Mouse (Mus musculus): ENCODE results near the gene Ptger4. TPM values are rescaled to one million over a fixed set of nuclear protein-coding genes. Genes with fewer than 3 reads are reported as not detected.
A peak's percentile ranks its signal among the peaks of the same experiment; 100 is the strongest.
"Not testable (repeated sequence)": the region's sequence is repeated elsewhere in the genome, so short reads cannot be mapped to it uniquely, and the experiment has no call there.

Gene Ptger4
- polyA plus RNA-seq, 1 experiment from 2014 or later: 2.2 TPM

DNA sequence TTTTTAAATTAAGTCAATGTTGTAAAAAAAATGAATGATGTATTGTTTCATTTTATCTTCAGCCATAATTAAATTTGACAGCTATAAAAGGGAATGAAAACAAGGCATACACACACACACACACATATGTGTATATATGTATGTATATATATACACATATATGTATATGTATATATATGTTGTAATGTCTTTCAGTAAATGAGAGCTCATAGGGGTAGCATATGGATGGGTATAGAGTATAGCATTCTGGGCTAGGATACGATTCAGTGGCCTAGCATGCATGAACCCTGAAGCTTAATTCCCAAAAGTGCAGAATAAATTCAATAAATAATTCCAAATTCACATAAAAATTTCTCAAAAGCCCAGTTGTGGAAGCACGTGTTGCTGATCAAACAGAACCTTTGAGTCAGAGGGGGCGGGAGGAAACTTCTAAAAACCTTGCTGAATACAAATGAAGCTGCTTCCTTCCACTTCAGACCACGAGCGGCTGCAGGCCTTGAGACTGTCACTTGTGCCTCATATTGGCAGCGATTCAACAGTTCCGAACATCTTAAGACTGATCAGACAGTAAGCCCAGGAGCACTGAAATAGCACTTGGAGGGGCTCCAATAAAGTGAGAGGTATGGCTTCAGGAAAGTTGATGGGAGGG lies 6.9 kb downstream of the Ptger4 start:
- Histone ChIP-seq H3K9me3 (replicated peaks) (no peaks in the 10 kb centered on the region), H3K27me3 (peaks cover 4% of the 10 kb centered on the region), H3K9ac (no peak overlapping the region), H3K36me3 (peaks cover 9% of the 10 kb centered on the region; the same call in 1 of the 2 replicates), H3K4me2 (no peak overlapping the region), H3K27ac (no peak overlapping the region), H3K4me3 (replicated peaks) (no peak overlapping the region), H3K4me1 (replicated peaks) (peaks cover 69% of the 10 kb centered on the region)
- no peak for ATAC-seq (ENCODE audit: low read depth)
- no peak for DNase-seq
- whole genome bisulfite sequencing (ENCODE audit: insufficient replicate concordance): 43% methylated on average over 7 of the region's 7 CpGs

DNA sequence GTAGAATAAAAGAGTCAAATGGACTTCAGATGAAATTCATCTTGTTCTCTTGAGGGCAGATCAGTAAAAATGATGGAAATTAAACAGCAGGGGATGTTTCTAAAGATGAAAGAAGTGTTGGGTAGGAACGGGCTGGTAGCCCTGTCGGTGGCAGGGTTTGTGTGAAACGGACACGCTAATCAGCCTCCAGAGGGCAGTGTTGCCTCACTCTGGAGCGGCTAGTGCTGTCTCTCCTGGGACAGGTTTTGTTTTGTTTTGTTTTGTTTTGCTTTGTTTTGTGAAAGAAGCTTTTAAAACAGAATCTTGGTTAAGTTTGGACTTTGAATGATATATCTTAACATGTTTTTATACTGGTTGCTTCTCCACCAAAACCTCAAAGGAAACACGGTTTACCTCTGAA lies 7.4 kb downstream of the Ptger4 start:
- H3K4me3 ChIP-seq (replicated peaks): no peak overlapping the region
- no peaks in the 10 kb centered on the region for H3K27me3 ChIP-seq
- 6% methylated on average over 6 of the region's 6 CpGs for WGBS (ENCODE audit: insufficient replicate concordance)
- no peak overlapping the region for H3K27ac ChIP-seq
- ATAC-seq (ENCODE audit: low read depth) (no peak), DNase-seq (peak; percentile 63)
- H3K9ac ChIP-seq: no peak overlapping the region
- H3K4me2 ChIP-seq: no peak overlapping the region
- H3K9me3 ChIP-seq (replicated peaks): no peaks in the 10 kb centered on the region
- H3K36me3 ChIP-seq: peaks cover 9% of the 10 kb centered on the region; the same call in 1 of the 2 replicates
- peaks cover 63% of the 10 kb centered on the region for H3K4me1 ChIP-seq (replicated peaks)

DNA sequence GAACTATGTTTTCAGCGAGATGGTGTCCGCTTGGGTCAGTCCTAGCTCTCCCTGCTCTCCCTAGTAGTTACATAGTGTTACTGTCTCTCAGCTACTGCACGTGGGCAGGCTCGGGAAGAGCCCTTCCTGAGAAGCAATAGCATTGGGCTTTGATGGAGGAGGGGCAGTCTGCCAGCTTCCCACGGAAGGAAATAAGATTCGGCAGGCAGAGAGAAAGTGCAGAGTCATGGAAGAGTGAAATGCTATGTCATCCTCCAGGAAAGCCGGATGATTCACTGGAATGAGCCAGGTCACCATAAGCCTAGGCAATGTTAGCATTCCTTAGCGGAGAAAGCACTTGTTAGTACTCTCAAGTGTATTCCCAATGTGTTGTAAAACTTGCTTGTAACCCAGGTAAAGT lies 8.5 kb downstream of the Ptger4 start:
- 33% methylated on average over 8 of the region's 8 CpGs for WGBS (ENCODE audit: insufficient replicate concordance)
- peak overlapping the region; percentile 11; the same call in 1 of the 2 replicates for H3K4me2 ChIP-seq
- DNase-seq (peak; percentile 37), ATAC-seq (ENCODE audit: low read depth) (peak; percentile 67)
- H3K27ac ChIP-seq: no peak overlapping the region
- no peaks in the 10 kb centered on the region for H3K27me3 ChIP-seq
- peaks cover 53% of the 10 kb centered on the region for H3K4me1 ChIP-seq (replicated peaks)
- no peaks in the 10 kb centered on the region for H3K9me3 ChIP-seq (replicated peaks)
- no peak overlapping the region for H3K9ac ChIP-seq
- H3K4me3 ChIP-seq (replicated peaks): no peak overlapping the region
- H3K36me3 ChIP-seq: peaks cover 9% of the 10 kb centered on the region; the same call in 1 of the 2 replicates

DNA sequence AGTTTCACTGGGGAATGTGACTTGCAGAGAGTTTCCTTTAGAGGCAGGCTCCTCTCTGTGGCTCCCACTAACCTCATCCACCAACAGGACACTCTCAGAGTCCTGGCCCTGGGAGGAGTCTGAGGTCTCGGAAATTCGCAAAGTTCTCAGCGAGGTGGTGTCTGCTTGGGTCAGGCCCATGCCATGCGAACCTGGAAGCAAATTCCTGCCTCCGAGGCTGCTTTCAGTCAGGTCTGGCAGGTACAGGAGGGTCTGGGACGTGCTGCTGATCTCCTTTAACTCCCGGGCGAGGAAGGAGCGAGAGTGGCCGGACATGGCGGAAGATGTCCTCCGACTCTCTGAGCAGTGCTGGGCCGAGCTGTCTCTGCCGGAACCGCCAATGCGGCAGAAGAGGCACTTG lies 9.3 kb downstream of the Ptger4 start:
- no peaks in the 10 kb centered on the region for H3K9me3 ChIP-seq (replicated peaks)
- H3K27ac ChIP-seq: no peak overlapping the region
- no peaks in the 10 kb centered on the region for H3K27me3 ChIP-seq
- DNase-seq (no peak), ATAC-seq (ENCODE audit: low read depth) (no peak)
- peaks cover 9% of the 10 kb centered on the region; the same call in 1 of the 2 replicates for H3K36me3 ChIP-seq
- WGBS (ENCODE audit: insufficient replicate concordance): 87% methylated on average over 16 of the region's 16 CpGs
- no peak overlapping the region for H3K4me3 ChIP-seq (replicated peaks)
- H3K9ac ChIP-seq: no peak overlapping the region
- peaks cover 44% of the 10 kb centered on the region for H3K4me1 ChIP-seq (replicated peaks)
- H3K4me2 ChIP-seq: no peak overlapping the region

DNA sequence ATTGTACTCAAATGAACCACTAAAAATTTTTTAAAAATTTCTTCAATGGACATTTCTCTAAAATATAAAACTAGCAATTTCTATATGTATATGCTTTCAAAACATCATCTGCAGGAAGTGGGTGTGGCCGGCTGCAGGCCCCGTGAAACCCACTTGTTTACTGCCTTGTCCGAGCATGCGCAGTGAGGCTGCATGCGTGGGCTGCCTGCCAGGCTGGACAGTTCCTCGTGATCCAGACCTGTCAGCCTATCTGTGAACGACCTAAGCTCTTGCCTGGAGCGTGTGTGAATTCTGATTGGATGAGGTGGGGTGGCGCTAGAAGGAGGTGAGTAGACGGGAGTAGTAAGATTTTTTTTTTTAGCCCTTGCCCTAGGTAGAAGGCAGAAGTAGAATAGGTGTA lies 13.2 kb downstream of the Ptger4 start:
- H3K4me1 ChIP-seq (replicated peaks): peaks cover 11% of the 10 kb centered on the region
- H3K27ac ChIP-seq; ATAC-seq (ENCODE audit: low read depth); H3K4me3 ChIP-seq (replicated peaks); DNase-seq; H3K27me3 ChIP-seq; H3K4me2 ChIP-seq; H3K36me3 ChIP-seq; H3K9ac ChIP-seq; H3K9me3 ChIP-seq (replicated peaks): not testable (repeated sequence)
- WGBS (ENCODE audit: insufficient replicate concordance): 71% methylated on average over 10 of the region's 10 CpGs

DNA sequence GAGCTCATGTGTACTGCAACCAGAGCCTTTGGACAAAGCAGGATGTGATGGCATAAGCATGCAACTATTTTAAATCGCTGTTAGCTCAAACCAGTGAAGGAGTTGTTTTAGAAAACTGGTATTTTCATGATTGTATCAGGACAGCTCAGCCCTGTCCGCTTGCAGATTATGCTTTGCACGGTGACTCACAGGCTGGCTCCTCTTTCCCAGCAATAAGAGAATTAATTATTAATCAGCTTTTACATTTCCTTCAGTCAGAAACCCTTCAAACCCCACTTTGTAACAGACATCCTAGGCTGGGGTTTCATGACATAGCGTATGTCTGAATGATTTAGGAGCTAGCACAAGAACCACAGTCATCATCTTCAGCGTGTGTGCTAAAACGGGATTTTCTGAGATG lies 23.5 kb downstream of the Ptger4 start:
- Histone ChIP-seq H3K4me1 (replicated peaks) (no peaks in the 10 kb centered on the region), H3K9ac (no peak overlapping the region), H3K36me3 (0 out of 2 replicates have a peak, but pooled peaks cover 4% of the 10 kb centered on the region), H3K9me3 (replicated peaks) (no peaks in the 10 kb centered on the region), H3K27ac (no peak overlapping the region), H3K27me3 (no peaks in the 10 kb centered on the region), H3K4me3 (replicated peaks) (no peak overlapping the region), H3K4me2 (no peak overlapping the region)
- 80% methylated on average over 6 of the region's 6 CpGs for WGBS (ENCODE audit: insufficient replicate concordance)
- DNase-seq (no peak), ATAC-seq (ENCODE audit: low read depth) (no peak)

DNA sequence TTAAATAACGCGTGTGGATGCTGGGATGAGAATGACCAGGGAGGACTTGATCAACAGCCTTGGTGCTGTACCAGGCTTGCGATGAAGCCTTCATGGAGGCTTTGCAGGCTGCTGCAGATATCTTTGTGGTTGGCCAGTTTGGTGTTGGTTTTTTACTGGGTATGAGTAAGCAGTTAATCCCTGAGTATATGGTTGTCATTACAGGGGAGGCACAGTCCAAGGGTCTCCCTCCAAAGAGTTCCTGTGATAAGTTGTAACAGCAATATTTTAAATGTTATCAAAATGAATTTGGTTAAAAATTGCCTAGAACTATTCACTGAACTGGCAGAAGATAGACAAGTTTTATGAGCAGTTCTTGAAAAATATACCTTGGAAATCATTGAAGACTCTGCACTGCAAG lies 34.9 kb downstream of the Ptger4 start:
- no peak overlapping the region for H3K4me3 ChIP-seq (replicated peaks)
- H3K36me3 ChIP-seq: 0 out of 2 replicates have a peak, but pooled peaks cover 3% of the 10 kb centered on the region
- H3K27ac ChIP-seq: no peak overlapping the region
- no peak overlapping the region for H3K4me2 ChIP-seq
- no peaks in the 10 kb centered on the region for H3K27me3 ChIP-seq
- H3K9me3 ChIP-seq (replicated peaks): no peaks in the 10 kb centered on the region
- H3K4me1 ChIP-seq (replicated peaks): no peaks in the 10 kb centered on the region
- no peak for ATAC-seq (ENCODE audit: low read depth)
- 82% methylated on average over 3 of the region's 3 CpGs for WGBS (ENCODE audit: insufficient replicate concordance)
- DNase-seq: no peak
- H3K9ac ChIP-seq: no peak overlapping the region

DNA sequence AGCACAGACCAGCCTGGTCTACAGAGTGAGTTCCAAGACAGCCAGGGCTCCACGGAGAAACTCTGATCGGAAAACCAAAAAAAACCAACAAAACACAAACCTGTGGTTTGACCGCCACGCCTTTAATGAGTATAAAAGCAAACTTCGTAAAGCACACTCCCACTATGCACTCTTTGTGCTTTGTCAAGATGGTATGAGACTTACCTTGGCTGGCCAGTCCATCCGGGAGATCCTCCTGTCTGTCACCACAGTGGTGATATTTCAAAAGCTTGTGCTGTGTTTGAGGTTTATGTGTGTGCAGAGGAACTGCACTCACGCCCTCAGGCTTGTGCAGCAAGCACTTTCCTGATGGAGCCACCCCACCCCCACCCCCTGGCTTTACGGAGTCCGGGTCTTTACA lies 38.8 kb downstream of the Ptger4 start:
- ATAC-seq (ENCODE audit: low read depth) (no peak), DNase-seq (no peak)

DNA sequence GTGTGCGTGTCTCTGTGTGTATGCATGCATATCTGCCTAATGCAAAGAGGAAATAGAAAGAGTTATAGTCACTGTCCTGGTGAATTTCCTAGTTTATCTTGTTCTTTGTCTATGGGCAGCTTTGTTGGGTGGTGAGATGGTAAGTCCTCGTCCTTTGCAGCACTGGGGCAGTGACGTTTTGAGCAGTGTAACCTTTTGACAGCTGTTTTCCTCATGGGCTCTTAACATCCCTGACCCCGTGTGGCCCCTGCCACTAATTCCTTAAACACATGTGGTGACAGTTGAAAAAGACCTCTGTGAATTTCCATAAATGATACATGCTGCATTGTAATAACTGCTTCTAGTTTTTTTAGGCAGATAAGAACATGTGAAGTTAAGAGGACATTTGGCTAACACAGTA lies 47.3 kb downstream of the Ptger4 start:
- H3K9ac ChIP-seq: no peak overlapping the region
- peaks cover 8% of the 10 kb centered on the region; the same call in 1 of the 2 replicates for H3K36me3 ChIP-seq
- ATAC-seq (ENCODE audit: low read depth): no peak
- no peaks in the 10 kb centered on the region for H3K27me3 ChIP-seq
- peaks cover 42% of the 10 kb centered on the region for H3K4me1 ChIP-seq (replicated peaks)
- no peak for DNase-seq
- H3K27ac ChIP-seq: peak overlapping the region; percentile 51; the same call in 1 of the 2 replicates
- no peaks in the 10 kb centered on the region for H3K9me3 ChIP-seq (replicated peaks)
- WGBS (ENCODE audit: insufficient replicate concordance): 51% methylated on average over 4 of the region's 4 CpGs
- H3K4me2 ChIP-seq: no peak overlapping the region
- no peak overlapping the region for H3K4me3 ChIP-seq (replicated peaks)

More for the DNA sequence above, 38.8 kb downstream of the Ptger4 start:
- H3K9me3 ChIP-seq (replicated peaks): no peaks in the 10 kb centered on the region
- H3K27ac ChIP-seq: no peak overlapping the region
- H3K4me3 ChIP-seq (replicated peaks): no peak overlapping the region
- peaks cover 5% of the 10 kb centered on the region; the same call in 1 of the 2 replicates for H3K4me1 ChIP-seq (replicated peaks)
- WGBS (ENCODE audit: insufficient replicate concordance): 81% methylated on average over 9 of the region's 9 CpGs
- no peak overlapping the region for H3K9ac ChIP-seq
- H3K27me3 ChIP-seq: no peaks in the 10 kb centered on the region
- 0 out of 2 replicates have a peak, but pooled peaks cover 1% of the 10 kb centered on the region for H3K36me3 ChIP-seq
- H3K4me2 ChIP-seq: no peak overlapping the region

DNA sequence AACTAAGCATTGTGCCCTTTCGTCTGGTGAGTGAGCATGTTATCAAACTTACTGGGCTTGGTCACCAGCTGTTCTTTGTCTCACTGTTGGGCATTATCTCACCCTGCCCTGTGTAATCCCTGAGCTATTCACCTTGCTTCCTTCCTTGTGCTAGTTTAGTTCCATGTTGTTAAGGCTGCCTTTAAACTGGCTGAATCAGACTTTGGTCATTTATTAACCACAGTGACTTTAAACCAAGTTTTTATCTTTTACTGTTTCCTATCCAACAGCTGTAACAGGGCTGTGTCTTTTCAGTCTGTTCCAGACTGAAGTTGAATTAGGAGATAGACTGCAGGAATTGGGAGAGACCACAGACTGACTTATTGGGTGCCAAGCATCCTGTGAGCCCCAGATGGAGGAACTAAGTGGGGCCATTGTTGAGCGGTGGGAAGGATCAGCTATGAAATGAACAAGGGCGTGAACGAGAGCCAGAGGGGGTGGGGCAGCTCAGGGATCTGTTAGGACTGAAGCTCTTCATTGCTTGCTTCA lies 47.9 kb downstream of the Ptger4 start:
- Histone ChIP-seq H3K4me1 (replicated peaks) (peaks cover 37% of the 10 kb centered on the region), H3K27me3 (no peaks in the 10 kb centered on the region), H3K27ac (peak overlapping the region; percentile 51; the same call in 1 of the 2 replicates), H3K9me3 (replicated peaks) (no peaks in the 10 kb centered on the region), H3K4me2 (peak overlapping the region; percentile 30), H3K9ac (no peak overlapping the region), H3K4me3 (replicated peaks) (no peak overlapping the region), H3K36me3 (peaks cover 9% of the 10 kb centered on the region; the same call in 1 of the 2 replicates)
- WGBS (ENCODE audit: insufficient replicate concordance): 14% methylated on average over 4 of the region's 4 CpGs
- ATAC-seq (ENCODE audit: low read depth) (peak; percentile 75), DNase-seq (no peak)

DNA sequence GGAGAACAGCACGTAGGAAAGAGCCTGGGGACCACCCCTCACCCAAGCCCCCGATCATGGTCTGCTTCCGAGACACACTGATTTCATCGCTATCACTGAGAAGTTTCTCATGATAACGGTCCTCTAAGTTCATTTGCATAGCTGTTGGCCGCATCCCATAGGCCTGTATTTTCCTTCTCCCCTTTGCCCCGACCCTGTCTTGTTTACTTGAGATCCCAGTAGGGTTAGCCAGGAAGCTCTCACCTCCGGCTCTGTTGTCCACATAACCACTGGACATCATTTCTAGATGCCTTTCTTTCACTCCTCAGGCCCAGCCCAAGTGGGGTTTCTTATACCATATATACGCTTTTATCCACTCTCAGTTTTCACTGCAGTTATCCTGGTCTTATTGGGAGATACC lies 49.1 kb downstream of the Ptger4 start:
- Histone ChIP-seq H3K27me3 (no peaks in the 10 kb centered on the region), H3K27ac (no peak overlapping the region; the same call in 1 of the 2 replicates), H3K9me3 (replicated peaks) (no peaks in the 10 kb centered on the region), H3K36me3 (peaks cover 11% of the 10 kb centered on the region), H3K9ac (no peak overlapping the region), H3K4me3 (replicated peaks) (no peak overlapping the region), H3K4me1 (replicated peaks) (peaks cover 37% of the 10 kb centered on the region), H3K4me2 (no peak overlapping the region)
- DNase-seq (no peak), ATAC-seq (ENCODE audit: low read depth) (no peak)
- WGBS (ENCODE audit: insufficient replicate concordance): 81% methylated on average over 9 of the region's 9 CpGs

DNA sequence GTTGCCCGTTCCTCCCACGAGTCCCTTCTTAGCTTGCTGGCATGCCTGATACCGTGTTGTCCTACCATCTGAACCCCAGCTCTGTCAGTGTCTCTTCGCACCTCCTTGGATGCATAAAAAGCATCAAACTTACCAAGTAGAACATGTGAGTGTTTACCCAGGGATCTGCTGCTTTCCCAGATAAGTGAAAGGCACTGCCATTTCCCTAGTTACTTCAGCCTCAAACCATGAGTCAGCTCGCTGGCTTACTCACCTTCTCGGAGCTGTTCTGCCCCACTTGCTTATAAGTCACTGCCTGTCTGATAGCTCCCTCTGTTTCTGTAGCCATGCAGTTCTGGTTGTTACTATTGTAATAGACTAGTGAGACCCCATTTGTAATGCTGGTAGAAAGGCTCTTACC lies 49.5 kb downstream of the Ptger4 start:
- H3K9ac ChIP-seq: no peak overlapping the region
- H3K9me3 ChIP-seq (replicated peaks): no peaks in the 10 kb centered on the region
- DNase-seq (no peak), ATAC-seq (ENCODE audit: low read depth) (no peak)
- peaks cover 12% of the 10 kb centered on the region for H3K36me3 ChIP-seq
- H3K27me3 ChIP-seq: no peaks in the 10 kb centered on the region
- peaks cover 37% of the 10 kb centered on the region for H3K4me1 ChIP-seq (replicated peaks)
- no peak overlapping the region for H3K4me3 ChIP-seq (replicated peaks)
- WGBS (ENCODE audit: insufficient replicate concordance): 65% methylated on average over 6 of the region's 6 CpGs
- no peak overlapping the region; the same call in 1 of the 2 replicates for H3K27ac ChIP-seq
- H3K4me2 ChIP-seq: no peak overlapping the region

Data from liver, embryonic 13.5 days (tissue).